Mouse (Mus musculus): ENCODE data around the gene D630045J12Rik. TPM values are rescaled to one million over a fixed set of nuclear protein-coding genes. Genes with fewer than 3 reads are reported as not detected.

D630045J12Rik gene
- 0.13 and 0.18 TPM in 2 replicates for polyA plus RNA-seq (2015; fragmentation: Nextera tagmentation; extraction: Ambion mirVana)

GRCm38 (mm10) chr6:38253736-38254641 lies at the start of gene D630045J12Rik:
Gene D630045J12Rik (minus strand): TSS chr6:38254009.
- Histone ChIP-seq H3K9me3 (ENCODE audit: low read length) (no peaks in the 10 kb centered on the region), H3K4me3 (ENCODE audit: low read depth, low read length) (peak within 1 kb of the TSS; percentile 58), H3K27me3 (ENCODE audit: insufficient read depth, low read length) (peaks cover 8% of the 10 kb centered on the region), H3K4me1 (ENCODE audit: insufficient read depth) (0 out of 2 replicates have a peak, but pooled peaks cover 3% of the 10 kb centered on the region), H3K36me3 (replicated peaks; ENCODE audit: insufficient read depth, low read length) (no peaks in the 10 kb centered on the region), H3K9ac (replicated peaks) (peak within 1 kb of the TSS; percentile 59), H3K4me2 (ENCODE audit: low read depth, low read length) (peak within 1 kb of the TSS; percentile 97), H3K27ac (ENCODE audit: low read depth) (0 out of 2 replicates have a peak within 1 kb of the TSS, but pooled peaks have one; percentile 19)
- ATAC-seq: peak; percentile 96
- TF ChIP-seq CTCF (IDR thresholded peaks at IDR 0.05; ENCODE audit: low read depth) (no peak), EP300 (IDR thresholded peaks at IDR 0.05; ENCODE audit: low read depth) (no peak)
- DNase-seq: peak; percentile 74
- 4% methylated on average over 55 of the region's 118 CpGs for WGBS (ENCODE audit: insufficient replicate concordance)

GRCm38 (mm10) chr6:38298761-38299401 lies 45.1 kb upstream of the D630045J12Rik start, which contains the start of gene Zc3hav1l:
Gene Zc3hav1l (minus strand): TSS chr6:38299259.
- DNase-seq: peak; percentile 72
- Histone ChIP-seq H3K27ac (ENCODE audit: low read depth) (peak within 1 kb of the TSS; percentile 46; the same call in 1 of the 2 replicates), H3K4me3 (ENCODE audit: low read depth, low read length) (peak within 1 kb of the TSS; percentile 59), H3K36me3 (replicated peaks; ENCODE audit: insufficient read depth, low read length) (peaks cover 8% of the 10 kb centered on the region), H3K27me3 (ENCODE audit: insufficient read depth, low read length) (no peaks in the 10 kb centered on the region), H3K9me3 (ENCODE audit: low read length) (no peaks in the 10 kb centered on the region), H3K4me1 (ENCODE audit: insufficient read depth) (peaks cover 15% of the 10 kb centered on the region), H3K9ac (replicated peaks) (peak within 1 kb of the TSS; percentile 66), H3K4me2 (ENCODE audit: low read depth, low read length) (peak within 1 kb of the TSS; percentile 87)
- TF ChIP-seq CTCF (IDR thresholded peaks at IDR 0.05; ENCODE audit: low read depth) (no peak), EP300 (IDR thresholded peaks at IDR 0.05; ENCODE audit: low read depth) (no peak)
- 1% methylated on average over 53 of the region's 70 CpGs for WGBS (ENCODE audit: insufficient replicate concordance)
- ATAC-seq: peak; percentile 91

GRCm38 (mm10) chr6:38298246-38298635 lies 44.4 kb upstream of the D630045J12Rik start:
- DNase-seq: peak; percentile 28
- under 1% methylated on average over 10 of the region's 10 CpGs for WGBS (ENCODE audit: insufficient replicate concordance)
- TF ChIP-seq EP300 (IDR thresholded peaks at IDR 0.05; ENCODE audit: low read depth) (no peak), CTCF (IDR thresholded peaks at IDR 0.05; ENCODE audit: low read depth) (no peak)
- Histone ChIP-seq H3K27ac (ENCODE audit: low read depth) (no peak overlapping the region), H3K36me3 (replicated peaks; ENCODE audit: insufficient read depth, low read length) (peaks cover 8% of the 10 kb centered on the region), H3K27me3 (ENCODE audit: insufficient read depth, low read length) (no peaks in the 10 kb centered on the region), H3K9me3 (ENCODE audit: low read length) (no peaks in the 10 kb centered on the region), H3K9ac (replicated peaks) (peak overlapping the region; percentile 66), H3K4me1 (ENCODE audit: insufficient read depth) (peaks cover 15% of the 10 kb centered on the region), H3K4me2 (ENCODE audit: low read depth, low read length) (peak overlapping the region; percentile 87), H3K4me3 (ENCODE audit: low read depth, low read length) (peak overlapping the region; percentile 59)
- no peak for ATAC-seq

GRCm38 (mm10) chr6:38297580-38298245 lies 43.9 kb upstream of the D630045J12Rik start:
- H3K4me1 ChIP-seq (ENCODE audit: insufficient read depth): peaks cover 15% of the 10 kb centered on the region
- DNase-seq (no peak), ATAC-seq (no peak)
- H3K9ac ChIP-seq (replicated peaks): peak overlapping the region; percentile 66
- H3K36me3 ChIP-seq (replicated peaks; ENCODE audit: insufficient read depth, low read length): peaks cover 13% of the 10 kb centered on the region
- no peak for TF ChIP-seq CTCF (IDR thresholded peaks at IDR 0.05; ENCODE audit: low read depth)
- TF ChIP-seq EP300 (IDR thresholded peaks at IDR 0.05; ENCODE audit: low read depth): no peak
- H3K9me3 ChIP-seq (ENCODE audit: low read length): no peaks in the 10 kb centered on the region
- no peak overlapping the region; the same call in 1 of the 2 replicates for H3K4me3 ChIP-seq (ENCODE audit: low read depth, low read length)
- peak overlapping the region; percentile 87 for H3K4me2 ChIP-seq (ENCODE audit: low read depth, low read length)
- H3K27me3 ChIP-seq (ENCODE audit: insufficient read depth, low read length): no peaks in the 10 kb centered on the region
- no peak overlapping the region for H3K27ac ChIP-seq (ENCODE audit: low read depth)
- WGBS (ENCODE audit: insufficient replicate concordance): 56% methylated on average over 12 of the region's 12 CpGs

GRCm38 (mm10) chr6:38293708-38294107 lies 39.9 kb upstream of the D630045J12Rik start:
- no peak for ATAC-seq
- no peak overlapping the region for H3K4me2 ChIP-seq (ENCODE audit: low read depth, low read length)
- H3K36me3 ChIP-seq (replicated peaks; ENCODE audit: insufficient read depth, low read length): peaks cover 20% of the 10 kb centered on the region

More at GRCm38 (mm10) chr6:38293708-38294107, 39.9 kb upstream of the D630045J12Rik start:
- TF ChIP-seq EP300 (IDR thresholded peaks at IDR 0.05; ENCODE audit: low read depth): no peak
- 0 out of 2 replicates have a peak, but pooled peaks have one; percentile 20 for TF ChIP-seq CTCF (IDR thresholded peaks at IDR 0.05; ENCODE audit: low read depth)
- peaks cover 10% of the 10 kb centered on the region for H3K4me1 ChIP-seq (ENCODE audit: insufficient read depth)
- 72% methylated on average over 3 of the region's 3 CpGs for WGBS (ENCODE audit: insufficient replicate concordance)
- H3K27ac ChIP-seq (ENCODE audit: low read depth): no peak overlapping the region
- H3K9me3 ChIP-seq (ENCODE audit: low read length): no peaks in the 10 kb centered on the region
- no peak overlapping the region for H3K4me3 ChIP-seq (ENCODE audit: low read depth, low read length)
- H3K9ac ChIP-seq (replicated peaks): no peak overlapping the region
- no peaks in the 10 kb centered on the region for H3K27me3 ChIP-seq (ENCODE audit: insufficient read depth, low read length)
- no peak for DNase-seq
